Mouse (Mus musculus) forebrain, embryonic 15.5 days (tissue): ENCODE data around the gene Fgf7. TPM values are rescaled to one million over a fixed set of nuclear protein-coding genes. Genes with fewer than 3 reads are reported as not detected.

ENCODE experiments used
- ATAC-seq: fragments of 200-750 bp; cut with Nextera tagmentation; replicated peaks from 2 replicates; pipeline ENCODE4 v1.8.0; 2017; ENCODE audit warnings: mild to moderate bottlenecking, moderate TSS enrichment, moderate library complexity
- H3K27ac ChIP-seq: fragments of 300-500 bp; sonication (generic); replicated peaks from 2 replicates; pipeline ENCODE4 v1.5.1; 2015; ENCODE audit warnings: mild to moderate bottlenecking, inconsistent platforms
- H3K27me3 ChIP-seq: fragments of 300-500 bp; sonication (generic); 2 replicates; pipeline ENCODE4 v1.6.1; 2015; ENCODE audit warnings: inconsistent platforms
- H3K36me3 ChIP-seq: fragments of 300-500 bp; sonication (generic); 2 replicates; pipeline ENCODE4 v1.6.1; 2015; ENCODE audit warnings: mild to moderate bottlenecking, inconsistent platforms
- H3K4me1 ChIP-seq: fragments of 300-500 bp; sonication (generic); 2 replicates; pipeline ENCODE4 v1.6.1; 2015; ENCODE audit warnings: inconsistent platforms
- H3K4me2 ChIP-seq: fragments of 300-500 bp; sonication (generic); replicated peaks from 2 replicates; pipeline ENCODE4 v1.6.1; 2015; ENCODE audit warnings: mild to moderate bottlenecking, inconsistent platforms
- H3K4me3 ChIP-seq: fragments of 300-500 bp; sonication (generic); 2 replicates; pipeline ENCODE4 v1.5.1; 2015; ENCODE audit warnings: mild to moderate bottlenecking, inconsistent platforms
- H3K9ac ChIP-seq: fragments of 300-500 bp; sonication (generic); replicated peaks from 2 replicates; pipeline ENCODE4 v1.6.1; 2015; ENCODE audit warnings: mild to moderate bottlenecking, inconsistent platforms
- H3K9me3 ChIP-seq: fragments of 300-500 bp; sonication (generic); 2 replicates; pipeline ENCODE4 v1.6.1; 2016; ENCODE audit warnings: inconsistent platforms
- WGBS: fragments of 180-500 bp; shearing (Covaris S2); methylation state at CpG from one replicate; pipeline ENCODE4 v1.1.7; 2015; ENCODE audit warnings: mixed read lengths; 5-methylcytosine and 5-hydroxymethylcytosine counted together
- polyA plus RNA-seq: library from polyadenylated mRNA; unstranded; fragments of >200 nt; fragmentation: Nextera tagmentation; extraction: Ambion mirVana; gene quantifications from 2 replicates; pipeline ENCODE4 v1.2.1, GENCODE M21; 2015

The Fgf7 gene
- polyA plus RNA-seq, 1 experiment from 2014 or later, result 0.61 TPM

GRCm38 (mm10) chr2:126064814-126065213 lies 30.4 kb downstream of the Fgf7 start:
- WGBS, result 53% methylated on average over 2 of the region's 2 CpGs
- Histone ChIP-seq H3K4me1 (peaks cover 12% of the 10 kb centered on the region), H3K4me2 (no peak overlapping the region), H3K9me3 (no peaks in the 10 kb centered on the region), H3K27ac (no peak overlapping the region), H3K4me3 (no peak overlapping the region), H3K36me3 (no peaks in the 10 kb centered on the region), H3K27me3 (no peaks in the 10 kb centered on the region), H3K9ac (no peak overlapping the region)
- ATAC-seq, result no peak

GRCm38 (mm10) chr2:126065303-126065856 lies 30.9 kb downstream of the Fgf7 start:
- Histone ChIP-seq H3K36me3 (no peaks in the 10 kb centered on the region), H3K27me3 (no peaks in the 10 kb centered on the region), H3K4me1 (peaks cover 12% of the 10 kb centered on the region), H3K9me3 (no peaks in the 10 kb centered on the region), H3K27ac (no peak overlapping the region), H3K9ac (no peak overlapping the region), H3K4me2 (no peak overlapping the region), H3K4me3 (no peak overlapping the region)
- 94% methylated on average over 3 of the region's 3 CpGs for WGBS
- no peak for ATAC-seq

- H3K27me3 ChIP-seq, result no peaks in the 10 kb centered on the region
- H3K9ac ChIP-seq, result no peak overlapping the region
- WGBS, result 87% methylated on average over 1 of the region's 1 CpGs
- ATAC-seq, result no peak
- H3K9me3 ChIP-seq, result no peaks in the 10 kb centered on the region
- no peak overlapping the region for H3K4me3 ChIP-seq
- H3K4me1 ChIP-seq, result no peaks in the 10 kb centered on the region
- H3K27ac ChIP-seq, result no peak overlapping the region
- no peak overlapping the region for H3K4me2 ChIP-seq
- no peaks in the 10 kb centered on the region for H3K36me3 ChIP-seq
These were observed 35.3 kb downstream of the Fgf7 start for GRCm38 (mm10) chr2:126069740-126070139.

GRCm38 (mm10) chr2:126073744-126074143 lies 39.3 kb downstream of the Fgf7 start:
- H3K4me1 ChIP-seq, result no peaks in the 10 kb centered on the region
- H3K9me3 ChIP-seq, result no peaks in the 10 kb centered on the region
- no peak overlapping the region for H3K4me2 ChIP-seq
- no peaks in the 10 kb centered on the region for H3K36me3 ChIP-seq
- H3K27ac ChIP-seq, result no peak overlapping the region
- ATAC-seq, result no peak
- H3K9ac ChIP-seq, result no peak overlapping the region
- no peaks in the 10 kb centered on the region for H3K27me3 ChIP-seq
- no peak overlapping the region for H3K4me3 ChIP-seq
- 90% methylated on average over 4 of the region's 4 CpGs for WGBS

- ATAC-seq, result no peak
- H3K4me3 ChIP-seq, result no peak overlapping the region
- no peaks in the 10 kb centered on the region for H3K9me3 ChIP-seq
- H3K27ac ChIP-seq, result no peak overlapping the region
- H3K36me3 ChIP-seq, result no peaks in the 10 kb centered on the region
- no peak overlapping the region for H3K9ac ChIP-seq
- H3K27me3 ChIP-seq, result no peaks in the 10 kb centered on the region
- WGBS, result 96% methylated on average over 6 of the region's 6 CpGs
- no peak overlapping the region for H3K4me2 ChIP-seq
- no peaks in the 10 kb centered on the region for H3K4me1 ChIP-seq
These were observed 42.0 kb downstream of the Fgf7 start for GRCm38 (mm10) chr2:126076506-126076905.

- Histone ChIP-seq H3K27me3 (no peaks in the 10 kb centered on the region), H3K36me3 (no peaks in the 10 kb centered on the region), H3K9ac (no peak overlapping the region), H3K4me1 (no peaks in the 10 kb centered on the region), H3K9me3 (no peaks in the 10 kb centered on the region), H3K27ac (no peak overlapping the region), H3K4me3 (no peak overlapping the region), H3K4me2 (no peak overlapping the region)
- no peak for ATAC-seq
- WGBS, result 79% methylated on average over 2 of the region's 2 CpGs
These were observed 44.6 kb downstream of the Fgf7 start for GRCm38 (mm10) chr2:126079086-126079485.

GRCm38 (mm10) chr2:126084326-126084725 lies 49.9 kb downstream of the Fgf7 start:
- 73% methylated on average over 3 of the region's 3 CpGs for WGBS
- no peak for ATAC-seq
- no peak overlapping the region for H3K27ac ChIP-seq
- H3K27me3 ChIP-seq, result no peaks in the 10 kb centered on the region
- H3K36me3 ChIP-seq, result no peaks in the 10 kb centered on the region
- no peak overlapping the region for H3K9ac ChIP-seq
- no peak overlapping the region for H3K4me2 ChIP-seq
- no peak overlapping the region for H3K4me3 ChIP-seq
- no peaks in the 10 kb centered on the region for H3K9me3 ChIP-seq
- no peaks in the 10 kb centered on the region for H3K4me1 ChIP-seq

GRCm38 (mm10) chr2:126086187-126086586 lies 51.7 kb downstream of the Fgf7 start:
- no peaks in the 10 kb centered on the region for H3K27me3 ChIP-seq
- no peak overlapping the region for H3K4me2 ChIP-seq
- no peaks in the 10 kb centered on the region for H3K9me3 ChIP-seq
- ATAC-seq, result no peak
- H3K4me1 ChIP-seq, result no peaks in the 10 kb centered on the region
- no peaks in the 10 kb centered on the region for H3K36me3 ChIP-seq
- WGBS, result 61% methylated on average over 8 of the region's 8 CpGs
- no peak overlapping the region for H3K9ac ChIP-seq
- H3K4me3 ChIP-seq, result no peak overlapping the region
- H3K27ac ChIP-seq, result no peak overlapping the region

- WGBS, result 60% methylated on average over 5 of the region's 5 CpGs
- Histone ChIP-seq H3K36me3 (no peaks in the 10 kb centered on the region), H3K9me3 (no peaks in the 10 kb centered on the region), H3K4me2 (no peak overlapping the region), H3K4me3 (no peak overlapping the region), H3K27ac (no peak overlapping the region), H3K9ac (no peak overlapping the region), H3K4me1 (no peaks in the 10 kb centered on the region), H3K27me3 (no peaks in the 10 kb centered on the region)
- ATAC-seq, result no peak
These were observed 56.0 kb downstream of the Fgf7 start for GRCm38 (mm10) chr2:126090432-126090831.

GRCm38 (mm10) chr2:126094616-126095015 lies 60.2 kb downstream of the Fgf7 start:
- H3K4me3 ChIP-seq, result no peak overlapping the region
- no peak overlapping the region for H3K4me2 ChIP-seq
- no peak for ATAC-seq
- H3K27ac ChIP-seq, result no peak overlapping the region
- no peaks in the 10 kb centered on the region for H3K4me1 ChIP-seq
- H3K9ac ChIP-seq, result no peak overlapping the region
- 90% methylated on average over 4 of the region's 4 CpGs for WGBS
- no peaks in the 10 kb centered on the region for H3K9me3 ChIP-seq
- no peaks in the 10 kb centered on the region for H3K36me3 ChIP-seq
- H3K27me3 ChIP-seq, result no peaks in the 10 kb centered on the region

Other genes with a start within 250 kb of the Fgf7 start
- gene Galk2, start 175.5 kb upstream of the Fgf7 start, polyA plus RNA-seq, result 28.7 and 29.1 TPM in 2 replicates
- gene Cops2, start 175.5 kb upstream of the Fgf7 start, polyA plus RNA-seq, result 66.8 and 66.9 TPM in 2 replicates
- gene Fam227b, start 117.3 kb downstream of the Fgf7 start, polyA plus RNA-seq, result not detected in 2 replicates
- gene Dtwd1, start 117.5 kb downstream of the Fgf7 start, polyA plus RNA-seq, result 21.7 and 21.9 TPM in 2 replicates
- not detected in 2 replicates for gene Gm17555, start 180.4 kb downstream of the Fgf7 start, polyA plus RNA-seq